Mouse (Mus musculus) midbrain, embryonic 16.5 days (tissue): ENCODE measurements around the gene Xrcc6. TPM values are rescaled to one million over a fixed set of nuclear protein-coding genes. Genes with fewer than 3 reads are reported as not detected.

Source experiments
- ATAC-seq: fragments of 200-750 bp; cut with Nextera tagmentation; 2 replicates; pipeline ENCODE4 v1.8.0; 2017; ENCODE audit warnings: moderate TSS enrichment
- H3K27ac ChIP-seq: fragments of 300-500 bp; sonication (generic); 2 replicates; pipeline ENCODE4 v1.5.1; 2014; ENCODE audit warnings: mild to moderate bottlenecking, low read length, mixed read lengths
- H3K27me3 ChIP-seq: fragments of 300-500 bp; sonication (generic); 2 replicates; pipeline ENCODE4 v1.6.1; 2014; ENCODE audit warnings: low read depth, low read length, mixed read lengths; ENCODE audit not compliant: control insufficient read depth, insufficient read depth
- H3K36me3 ChIP-seq: fragments of 300-500 bp; sonication (generic); 2 replicates; pipeline ENCODE4 v1.6.1; 2014; ENCODE audit warnings: mild to moderate bottlenecking, low read length, moderate library complexity, mixed read lengths; ENCODE audit not compliant: control insufficient read depth, insufficient read depth
- H3K4me1 ChIP-seq: fragments of 300-500 bp; sonication (generic); 2 replicates; pipeline ENCODE4 v1.6.1; 2014; ENCODE audit warnings: mild to moderate bottlenecking, low read length, mixed read lengths; ENCODE audit not compliant: control insufficient read depth, insufficient read depth
- H3K4me2 ChIP-seq: fragments of 300-500 bp; sonication (generic); 2 replicates; pipeline ENCODE4 v1.6.1; 2014; ENCODE audit warnings: mild to moderate bottlenecking, low read length, mixed read lengths
- H3K4me3 ChIP-seq: fragments of 300-500 bp; sonication (generic); 2 replicates; pipeline ENCODE4 v1.5.1; 2014; ENCODE audit warnings: low read depth, mild to moderate bottlenecking, low read length, moderate library complexity, mixed read lengths
- H3K9ac ChIP-seq: fragments of 300-500 bp; sonication (generic); 2 replicates; pipeline ENCODE4 v1.6.1; 2014; ENCODE audit warnings: low read depth, low read length, mixed read lengths
- H3K9me3 ChIP-seq: fragments of 300-500 bp; sonication (generic); replicated peaks from 2 replicates; pipeline ENCODE4 v1.6.1; 2014; ENCODE audit warnings: mild to moderate bottlenecking, low read length, mixed read lengths; ENCODE audit not compliant: control insufficient read depth, poor library complexity, severe bottlenecking
- WGBS: fragments of 180-500 bp; shearing (Covaris S2); extraction: QIAGEN DNeasy Blood & Tissue Kit; methylation state at CpG from one replicate; pipeline ENCODE4 v1.1.7; 2014; 5-methylcytosine and 5-hydroxymethylcytosine counted together
- polyA plus RNA-seq: library from polyadenylated mRNA; unstranded; fragments of >200 nt; fragmentation: Nextera tagmentation; extraction: Ambion mirVana; gene quantifications from 2 replicates; pipeline ENCODE4 v1.2.1, GENCODE M21; 2015

Gene Xrcc6
- polyA plus RNA-seq, 1 experiment from 2014 or later, result 37.3 TPM

GRCm38 (mm10) chr15:81960171-81961077 is 27.2 kb upstream of the Xrcc6 start, which contains the start of gene Pmm1:
Gene Pmm1, minus strand, starts transcription at chr15:81960930.
- peak; percentile 98 for ATAC-seq

GRCm38 (mm10) chr15:81961078-81961451 is 26.6 kb upstream of the Xrcc6 start:
- Histone ChIP-seq H3K36me3 (no peaks in the 10 kb centered on the region), H3K9ac (peak overlapping the region; percentile 38; the same call in 1 of the 2 replicates)

More at GRCm38 (mm10) chr15:81960171-81961077, 27.2 kb upstream of the Xrcc6 start, which contains the start of gene Pmm1:
- H3K9ac ChIP-seq, result peak within 1 kb of the TSS; percentile 92
- under 1% methylated on average over 77 of the region's 77 CpGs for WGBS
- peak within 1 kb of the TSS; percentile 58 for H3K4me3 ChIP-seq
- peak within 1 kb of the TSS; percentile 88 for H3K4me2 ChIP-seq
- H3K4me1 ChIP-seq, result peaks cover 10% of the 10 kb centered on the region
- H3K27ac ChIP-seq, result peak within 1 kb of the TSS; percentile 93
- H3K27me3 ChIP-seq, result no peaks in the 10 kb centered on the region
- H3K36me3 ChIP-seq, result peaks cover 4% of the 10 kb centered on the region; the same call in 1 of the 2 replicates
- H3K9me3 ChIP-seq, result no peaks in the 10 kb centered on the region

GRCm38 (mm10) chr15:81964262-81964661 is 23.4 kb upstream of the Xrcc6 start:
- Histone ChIP-seq H3K4me1 (peaks cover 6% of the 10 kb centered on the region), H3K36me3 (no peaks in the 10 kb centered on the region), H3K9ac (no peak overlapping the region), H3K4me3 (no peak overlapping the region), H3K9me3 (no peaks in the 10 kb centered on the region), H3K27me3 (no peaks in the 10 kb centered on the region), H3K27ac (no peak overlapping the region), H3K4me2 (no peak overlapping the region)
- ATAC-seq, result no peak
- WGBS, result 84% methylated on average over 1 of the region's 1 CpGs

More at GRCm38 (mm10) chr15:81961078-81961451, 26.6 kb upstream of the Xrcc6 start:
- Histone ChIP-seq H3K4me1 (peaks cover 10% of the 10 kb centered on the region), H3K4me3 (peak overlapping the region; percentile 58), H3K27ac (peak overlapping the region; percentile 67), H3K27me3 (no peaks in the 10 kb centered on the region), H3K9me3 (no peaks in the 10 kb centered on the region), H3K4me2 (peak overlapping the region; percentile 88)
- WGBS, result 3% methylated on average over 6 of the region's 8 CpGs
- ATAC-seq, result no peak; the same call in 1 of the 2 replicates

- Histone ChIP-seq H3K27ac (no peak overlapping the region), H3K9ac (no peak overlapping the region), H3K4me1 (no peaks in the 10 kb centered on the region), H3K36me3 (no peaks in the 10 kb centered on the region), H3K4me2 (no peak overlapping the region), H3K4me3 (no peak overlapping the region), H3K9me3 (no peaks in the 10 kb centered on the region), H3K27me3 (no peaks in the 10 kb centered on the region)
- no peak for ATAC-seq
- 42% methylated on average over 4 of the region's 4 CpGs for WGBS
Observed at GRCm38 (mm10) chr15:81964980-81965545, 22.6 kb upstream of the Xrcc6 start.

GRCm38 (mm10) chr15:81966062-81966829 is 21.4 kb upstream of the Xrcc6 start:
- ATAC-seq, result no peak
- no peak overlapping the region for H3K4me3 ChIP-seq
- 83% methylated on average over 12 of the region's 14 CpGs for WGBS

GRCm38 (mm10) chr15:81967821-81968220 is 19.8 kb upstream of the Xrcc6 start:
- no peak overlapping the region for H3K4me2 ChIP-seq
- no peak overlapping the region for H3K27ac ChIP-seq
- ATAC-seq, result no peak
- H3K4me1 ChIP-seq, result no peaks in the 10 kb centered on the region
- H3K9me3 ChIP-seq, result no peaks in the 10 kb centered on the region
- H3K27me3 ChIP-seq, result no peaks in the 10 kb centered on the region
- no peaks in the 10 kb centered on the region for H3K36me3 ChIP-seq
- no peak overlapping the region for H3K4me3 ChIP-seq
- WGBS, result 87% methylated on average over 5 of the region's 5 CpGs
- H3K9ac ChIP-seq, result no peak overlapping the region

More at GRCm38 (mm10) chr15:81966062-81966829, 21.4 kb upstream of the Xrcc6 start:
- H3K9ac ChIP-seq, result no peak overlapping the region
- no peaks in the 10 kb centered on the region for H3K36me3 ChIP-seq
- H3K27me3 ChIP-seq, result no peaks in the 10 kb centered on the region
- no peak overlapping the region for H3K27ac ChIP-seq
- H3K4me1 ChIP-seq, result no peaks in the 10 kb centered on the region
- H3K4me2 ChIP-seq, result no peak overlapping the region
- no peaks in the 10 kb centered on the region for H3K9me3 ChIP-seq

- Histone ChIP-seq H3K27ac (no peak overlapping the region), H3K27me3 (no peaks in the 10 kb centered on the region), H3K36me3 (no peaks in the 10 kb centered on the region), H3K4me2 (no peak overlapping the region), H3K9me3 (no peaks in the 10 kb centered on the region), H3K9ac (no peak overlapping the region), H3K4me1 (no peaks in the 10 kb centered on the region), H3K4me3 (no peak overlapping the region)
- WGBS, result 74% methylated on average over 2 of the region's 2 CpGs
- no peak for ATAC-seq
Observed at GRCm38 (mm10) chr15:81968447-81968846, 19.2 kb upstream of the Xrcc6 start.

GRCm38 (mm10) chr15:81969173-81969572 is 18.5 kb upstream of the Xrcc6 start:
- H3K4me2 ChIP-seq, result no peak overlapping the region
- H3K9me3 ChIP-seq, result no peaks in the 10 kb centered on the region
- H3K36me3 ChIP-seq, result no peaks in the 10 kb centered on the region
- no peak overlapping the region for H3K4me3 ChIP-seq
- WGBS, result 73% methylated on average over 7 of the region's 7 CpGs
- no peaks in the 10 kb centered on the region for H3K27me3 ChIP-seq
- no peaks in the 10 kb centered on the region for H3K4me1 ChIP-seq
- H3K27ac ChIP-seq, result no peak overlapping the region
- no peak overlapping the region for H3K9ac ChIP-seq
- ATAC-seq, result no peak
